Mouse (Mus musculus) midbrain, embryonic 12.5 days (tissue): Measurements from ENCODE around the gene Kif6. TPM values are rescaled to one million over a fixed set of nuclear protein-coding genes. Genes with fewer than 3 reads are reported as not detected.

Experiments used
- ATAC-seq: fragments of 200-750 bp; cut with Nextera tagmentation; 2 replicates; pipeline ENCODE4 v1.8.0; 2017; ENCODE audit warnings: low read depth, moderate TSS enrichment, moderate library complexity; ENCODE audit not compliant: low FRiP score
- H3K27ac ChIP-seq: fragments of 300-500 bp; sonication (generic); replicated peaks from 2 replicates; pipeline ENCODE4 v1.5.1; 2016; ENCODE audit warnings: mild to moderate bottlenecking
- H3K27me3 ChIP-seq: fragments of 300-500 bp; sonication (generic); 2 replicates; pipeline ENCODE4 v1.6.1; 2016; ENCODE audit warnings: mild to moderate bottlenecking
- H3K36me3 ChIP-seq: fragments of 300-500 bp; sonication (generic); 2 replicates; pipeline ENCODE4 v1.6.1; 2016
- H3K4me1 ChIP-seq: fragments of 300-500 bp; sonication (generic); 2 replicates; pipeline ENCODE4 v1.6.1; 2016
- H3K4me2 ChIP-seq: fragments of 300-500 bp; sonication (generic); replicated peaks from 2 replicates; pipeline ENCODE4 v1.6.1; 2016; ENCODE audit warnings: mild to moderate bottlenecking, moderate library complexity
- H3K4me3 ChIP-seq: fragments of 300-500 bp; sonication (generic); 2 replicates; pipeline ENCODE4 v1.5.1; 2016; ENCODE audit warnings: mild to moderate bottlenecking
- H3K9ac ChIP-seq: fragments of 300-500 bp; sonication (generic); replicated peaks from 2 replicates; pipeline ENCODE4 v1.6.1; 2016; ENCODE audit warnings: mild to moderate bottlenecking, moderate library complexity
- H3K9me3 ChIP-seq: fragments of 300-500 bp; sonication (generic); 2 replicates; pipeline ENCODE4 v1.6.1; 2016; ENCODE audit warnings: mild to moderate bottlenecking
- WGBS: fragments of 180-500 bp; shearing (Covaris S2); methylation state at CpG from one replicate; pipeline ENCODE4 v1.1.7; 2016; 5-methylcytosine and 5-hydroxymethylcytosine counted together
- polyA plus RNA-seq: library from polyadenylated mRNA; unstranded; fragments of >200 nt; fragmentation: Nextera tagmentation; extraction: Ambion mirVana; gene quantifications from 2 replicates; pipeline ENCODE4 v1.2.1, GENCODE M21; 2016

Gene Kif6
- polyA plus RNA-seq, 1 experiment from 2014 or later = 2.1 TPM

GRCm38 (mm10) chr17:49710101-49710630, 95.2 kb downstream of the Kif6 start:
- H3K27me3 ChIP-seq = no peaks in the 10 kb centered on the region
- H3K9me3 ChIP-seq = no peaks in the 10 kb centered on the region
- no peaks in the 10 kb centered on the region for H3K36me3 ChIP-seq
- ATAC-seq = no peak
- whole genome bisulfite sequencing = 89% methylated on average over 5 of the region's 5 CpGs
- H3K4me1 ChIP-seq = no peaks in the 10 kb centered on the region
- no peak overlapping the region for H3K27ac ChIP-seq
- H3K4me3 ChIP-seq = no peak overlapping the region
- no peak overlapping the region for H3K4me2 ChIP-seq
- H3K9ac ChIP-seq = no peak overlapping the region

- H3K4me3 ChIP-seq = no peak overlapping the region
- 93% methylated on average over 2 of the region's 2 CpGs for WGBS
- no peak overlapping the region for H3K9ac ChIP-seq
Measured at GRCm38 (mm10) chr17:49726206-49726605, 111.3 kb downstream of the Kif6 start.

GRCm38 (mm10) chr17:49726976-49727375, 112.0 kb downstream of the Kif6 start:
- Histone ChIP-seq H3K4me2 (no peak overlapping the region), H3K9me3 (no peaks in the 10 kb centered on the region; the same call in 1 of the 2 replicates), H3K4me3 (no peak overlapping the region), H3K9ac (no peak overlapping the region), H3K27me3 (no peaks in the 10 kb centered on the region), H3K27ac (no peak overlapping the region), H3K4me1 (no peaks in the 10 kb centered on the region), H3K36me3 (no peaks in the 10 kb centered on the region)
- WGBS = 87% methylated on average over 4 of the region's 4 CpGs
- ATAC-seq = no peak

More at GRCm38 (mm10) chr17:49726206-49726605, 111.3 kb downstream of the Kif6 start:
- Histone ChIP-seq H3K27ac (no peak overlapping the region), H3K4me2 (no peak overlapping the region), H3K9me3 (no peaks in the 10 kb centered on the region; the same call in 1 of the 2 replicates), H3K36me3 (no peaks in the 10 kb centered on the region), H3K27me3 (no peaks in the 10 kb centered on the region), H3K4me1 (no peaks in the 10 kb centered on the region)
- ATAC-seq = no peak

- WGBS = 91% methylated on average over 5 of the region's 5 CpGs
- Histone ChIP-seq H3K4me3 (no peak overlapping the region), H3K4me2 (no peak overlapping the region), H3K9ac (no peak overlapping the region), H3K4me1 (no peaks in the 10 kb centered on the region), H3K27me3 (no peaks in the 10 kb centered on the region), H3K36me3 (no peaks in the 10 kb centered on the region), H3K9me3 (no peaks in the 10 kb centered on the region; the same call in 1 of the 2 replicates), H3K27ac (no peak overlapping the region)
- ATAC-seq = no peak
Measured at GRCm38 (mm10) chr17:49727428-49728045, 112.6 kb downstream of the Kif6 start.

GRCm38 (mm10) chr17:49729856-49730255, 114.9 kb downstream of the Kif6 start:
- no peak for ATAC-seq
- no peaks in the 10 kb centered on the region for H3K36me3 ChIP-seq
- H3K4me3 ChIP-seq = no peak overlapping the region
- WGBS = 82% methylated on average over 1 of the region's 1 CpGs
- H3K27ac ChIP-seq = no peak overlapping the region
- H3K27me3 ChIP-seq = no peaks in the 10 kb centered on the region
- no peaks in the 10 kb centered on the region for H3K4me1 ChIP-seq
- H3K9me3 ChIP-seq = no peaks in the 10 kb centered on the region; the same call in 1 of the 2 replicates
- H3K4me2 ChIP-seq = no peak overlapping the region
- H3K9ac ChIP-seq = no peak overlapping the region

GRCm38 (mm10) chr17:49732706-49733105, 117.8 kb downstream of the Kif6 start:
- Histone ChIP-seq H3K36me3 (no peaks in the 10 kb centered on the region), H3K27me3 (no peaks in the 10 kb centered on the region), H3K4me2 (no peak overlapping the region), H3K9ac (no peak overlapping the region), H3K4me1 (no peaks in the 10 kb centered on the region), H3K4me3 (no peak overlapping the region), H3K27ac (no peak overlapping the region), H3K9me3 (0 out of 2 replicates have a peak, but pooled peaks cover 4% of the 10 kb centered on the region)
- WGBS = 91% methylated on average over 8 of the region's 8 CpGs
- ATAC-seq = no peak

- no peak overlapping the region for H3K4me3 ChIP-seq
- H3K36me3 ChIP-seq = no peaks in the 10 kb centered on the region
- H3K27ac ChIP-seq = no peak overlapping the region
- no peak overlapping the region for H3K9ac ChIP-seq
- H3K4me2 ChIP-seq = no peak overlapping the region
- 0 out of 2 replicates have a peak, but pooled peaks cover 4% of the 10 kb centered on the region for H3K9me3 ChIP-seq
- H3K4me1 ChIP-seq = no peaks in the 10 kb centered on the region
- 84% methylated on average over 6 of the region's 6 CpGs for WGBS
- no peak for ATAC-seq
- H3K27me3 ChIP-seq = peaks cover 2% of the 10 kb centered on the region; the same call in 1 of the 2 replicates
Measured at GRCm38 (mm10) chr17:49734079-49734478, 119.1 kb downstream of the Kif6 start.

GRCm38 (mm10) chr17:49734776-49735175, 119.8 kb downstream of the Kif6 start:
- no peak overlapping the region for H3K4me3 ChIP-seq
- no peak for ATAC-seq
- peaks cover 5% of the 10 kb centered on the region for H3K27me3 ChIP-seq
- no peak overlapping the region for H3K27ac ChIP-seq
- H3K9ac ChIP-seq = no peak overlapping the region
- 0 out of 2 replicates have a peak, but pooled peaks cover 4% of the 10 kb centered on the region for H3K9me3 ChIP-seq
- no peak overlapping the region for H3K4me2 ChIP-seq
- H3K4me1 ChIP-seq = no peaks in the 10 kb centered on the region
- WGBS = 89% methylated on average over 2 of the region's 2 CpGs
- no peaks in the 10 kb centered on the region for H3K36me3 ChIP-seq

GRCm38 (mm10) chr17:49736364-49736763, 121.4 kb downstream of the Kif6 start:
- Histone ChIP-seq H3K36me3 (no peaks in the 10 kb centered on the region), H3K4me1 (no peaks in the 10 kb centered on the region), H3K27me3 (peaks cover 5% of the 10 kb centered on the region), H3K9ac (no peak overlapping the region), H3K9me3 (0 out of 2 replicates have a peak, but pooled peaks cover 4% of the 10 kb centered on the region), H3K27ac (no peak overlapping the region), H3K4me3 (no peak overlapping the region), H3K4me2 (no peak overlapping the region)
- ATAC-seq = no peak
- 80% methylated on average over 3 of the region's 3 CpGs for WGBS

- Histone ChIP-seq H3K9me3 (0 out of 2 replicates have a peak, but pooled peaks cover 4% of the 10 kb centered on the region), H3K4me2 (no peak overlapping the region), H3K27me3 (peaks cover 5% of the 10 kb centered on the region), H3K4me3 (no peak overlapping the region), H3K9ac (no peak overlapping the region), H3K27ac (no peak overlapping the region), H3K36me3 (no peaks in the 10 kb centered on the region), H3K4me1 (no peaks in the 10 kb centered on the region)
- ATAC-seq = no peak
- 95% methylated on average over 6 of the region's 6 CpGs for WGBS
Measured at GRCm38 (mm10) chr17:49737217-49737774, 122.4 kb downstream of the Kif6 start.

GRCm38 (mm10) chr17:49738351-49738750, 123.4 kb downstream of the Kif6 start:
- no peak overlapping the region for H3K9ac ChIP-seq
- no peak for ATAC-seq
- WGBS = 91% methylated on average over 11 of the region's 11 CpGs
- no peak overlapping the region for H3K4me3 ChIP-seq
- 0 out of 2 replicates have a peak, but pooled peaks cover 4% of the 10 kb centered on the region for H3K9me3 ChIP-seq
- H3K4me2 ChIP-seq = no peak overlapping the region
- peaks cover 5% of the 10 kb centered on the region for H3K27me3 ChIP-seq
- no peak overlapping the region for H3K27ac ChIP-seq
- no peaks in the 10 kb centered on the region for H3K36me3 ChIP-seq
- H3K4me1 ChIP-seq = 0 out of 2 replicates have a peak, but pooled peaks cover under 1% of the 10 kb centered on the region

- no peak for ATAC-seq
- no peaks in the 10 kb centered on the region for H3K36me3 ChIP-seq
- H3K27me3 ChIP-seq = peaks cover 5% of the 10 kb centered on the region
- no peak overlapping the region for H3K9ac ChIP-seq
- no peak overlapping the region for H3K27ac ChIP-seq
- H3K4me1 ChIP-seq = peaks cover 8% of the 10 kb centered on the region; the same call in 1 of the 2 replicates
- 84% methylated on average over 9 of the region's 9 CpGs for WGBS
- H3K4me2 ChIP-seq = no peak overlapping the region
- 0 out of 2 replicates have a peak, but pooled peaks cover 4% of the 10 kb centered on the region for H3K9me3 ChIP-seq
- H3K4me3 ChIP-seq = no peak overlapping the region
Measured at GRCm38 (mm10) chr17:49739896-49740679, 125.2 kb downstream of the Kif6 start.
